Mouse (Mus musculus) 3134 (cell line): Measurements from ENCODE around the gene Mia.
A peak's percentile ranks its signal among the peaks of the same experiment; 100 is the strongest.

Source experiments
- DNase-seq: peaks from one replicate; pipeline ENCODE4 v3.0.0-alpha.2; 2011; ENCODE audit warnings: low spot score; ENCODE audit not compliant: insufficient read length; ENCODE audit errors: extremely low read depth

Gene Mia

DNA sequence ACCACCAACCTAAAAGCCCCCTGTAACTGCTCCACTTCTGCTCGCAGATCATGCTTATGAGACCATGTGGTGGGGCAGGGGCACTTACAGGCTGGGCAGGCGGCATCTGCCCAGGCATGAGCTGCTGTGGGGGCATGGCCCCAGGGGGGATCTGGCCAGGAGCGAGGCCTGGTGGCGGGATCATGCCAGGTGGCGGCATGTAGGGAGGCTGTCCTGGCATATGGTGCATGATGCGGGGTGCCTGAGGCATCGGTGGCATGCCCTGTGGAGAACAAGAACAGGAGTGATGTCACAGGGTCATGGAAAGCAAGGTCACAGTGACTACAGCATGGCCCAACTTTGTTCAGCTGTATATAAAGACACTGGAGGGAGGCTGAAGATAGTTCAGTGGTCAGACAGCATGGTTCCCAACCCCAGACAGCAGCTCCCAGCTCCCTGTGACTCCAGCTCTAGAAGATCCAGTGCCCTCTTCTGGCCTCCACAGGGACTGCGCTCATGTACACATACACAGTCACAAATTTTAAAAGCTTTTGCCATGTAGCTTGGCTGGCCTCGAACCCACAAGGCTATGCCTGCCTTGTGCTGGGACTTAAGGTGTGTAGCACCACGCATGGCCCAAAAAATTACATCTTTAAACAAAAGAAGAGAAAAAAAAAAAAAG lies 8.4 kb upstream of the Mia start:
- DNase-seq, result no peak

DNA sequence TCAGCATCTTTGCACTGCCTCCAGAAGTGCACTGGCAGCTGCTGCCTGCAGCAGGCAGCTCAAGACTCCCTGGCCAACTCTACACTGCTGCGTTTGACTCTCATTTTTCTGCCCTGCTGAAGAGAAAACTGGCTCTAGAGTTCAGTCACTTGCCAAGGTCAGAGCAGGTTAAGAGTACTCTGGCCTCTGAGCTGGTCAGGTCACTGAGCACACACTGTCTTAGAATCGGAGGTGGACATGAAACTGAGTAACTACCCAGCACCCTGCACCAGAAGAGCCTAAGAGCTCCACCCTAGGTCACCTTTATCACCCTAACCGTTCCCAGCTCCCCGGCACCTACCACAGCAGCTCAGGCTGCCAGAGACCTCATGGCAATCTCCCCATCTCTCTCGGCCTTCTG lies 5.0 kb upstream of the Mia start:
- DNase-seq, result no peak

DNA sequence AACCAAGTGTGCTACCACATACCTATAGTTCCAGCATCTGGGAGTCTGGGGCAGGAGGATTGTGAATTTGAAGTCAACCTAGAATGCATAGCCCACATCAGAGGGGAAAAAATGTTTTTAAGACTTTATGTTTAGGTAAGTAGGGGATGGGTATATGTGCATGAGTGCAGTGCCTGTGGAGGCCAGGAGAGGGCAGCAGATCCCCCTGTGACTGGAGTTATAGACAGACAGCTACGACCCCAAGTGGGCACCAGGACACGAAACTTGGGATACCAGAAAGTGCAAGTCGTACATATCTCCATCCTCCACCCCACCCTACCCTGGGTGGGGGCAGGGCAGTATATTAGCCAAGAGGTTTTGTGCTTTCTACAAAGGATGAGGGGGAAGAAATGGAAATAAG lies 4.0 kb upstream of the Mia start:
- peak; percentile 36 for DNase-seq

DNA sequence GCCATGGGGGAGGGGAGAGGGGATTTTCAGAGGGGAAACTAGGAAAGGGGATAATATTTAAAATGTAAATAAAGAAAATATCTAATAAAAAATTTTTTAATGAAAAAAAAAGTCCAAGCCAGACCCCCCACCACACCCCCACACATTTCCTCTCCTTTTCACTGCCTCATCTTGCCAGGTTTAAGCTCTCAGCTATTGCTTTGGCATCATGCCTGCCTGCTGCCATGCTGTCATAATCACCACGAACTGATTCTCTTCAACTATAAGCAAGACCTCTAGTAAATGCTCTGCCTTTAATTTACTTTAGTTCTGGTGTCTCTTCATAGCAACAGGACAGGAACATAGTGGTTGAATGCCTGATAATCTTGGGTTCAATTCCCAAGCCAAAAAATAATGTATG lies 1.5 kb upstream of the Mia start:
- DNase-seq, result no peak

DNA sequence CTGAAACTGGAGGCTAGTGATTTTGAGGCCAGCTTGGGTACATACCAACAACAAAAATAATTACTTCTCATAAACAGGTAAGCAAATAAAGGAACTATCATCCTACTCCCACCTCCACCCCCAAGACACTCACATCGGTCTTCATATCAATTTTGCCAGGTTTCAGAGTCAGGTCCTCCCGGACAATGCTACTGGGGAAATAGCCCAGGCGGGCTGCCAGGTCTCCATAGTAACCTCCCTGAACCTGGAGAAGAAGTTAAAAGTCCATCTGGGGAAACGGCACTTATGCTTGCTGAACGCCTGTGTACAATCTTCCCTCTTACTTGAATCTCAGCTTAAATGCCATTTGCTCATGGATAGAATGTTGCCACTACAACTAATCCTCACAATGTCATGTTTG lies 921 bp downstream of the Mia start:
- no peak for DNase-seq

DNA sequence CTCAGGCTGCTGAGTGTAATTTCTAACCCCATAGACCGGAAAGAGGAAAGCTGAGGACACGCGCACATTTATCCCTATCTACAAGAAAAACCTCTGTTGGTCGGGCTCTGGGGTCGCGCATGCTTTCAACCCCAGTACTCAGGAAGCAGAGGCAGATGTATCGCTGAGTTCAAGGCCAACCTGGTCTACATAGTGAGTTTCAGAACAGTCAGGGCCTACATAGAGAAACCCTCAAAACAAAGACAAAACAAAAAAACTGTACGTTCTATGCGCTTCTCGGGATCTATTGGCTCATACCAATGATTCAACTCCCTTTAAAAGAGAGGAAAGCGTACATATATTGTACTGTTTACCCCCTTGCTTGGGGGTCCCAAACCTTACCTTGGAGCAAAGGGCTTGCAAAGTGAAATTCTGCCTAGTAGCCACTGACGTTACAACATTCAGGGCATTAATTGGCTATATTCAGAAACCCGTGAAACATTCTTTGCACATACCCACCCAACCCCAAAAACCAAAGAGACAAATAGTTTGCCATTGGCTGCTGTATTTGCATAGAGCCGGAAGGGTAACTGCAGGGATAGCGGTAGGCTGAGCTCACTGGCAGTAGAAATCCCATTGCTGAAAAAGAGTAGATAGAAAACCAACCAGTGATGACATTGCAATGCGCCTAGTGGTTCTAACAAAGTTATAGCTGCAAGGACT lies 1.6 kb downstream of the Mia start:
- no peak for DNase-seq

DNA sequence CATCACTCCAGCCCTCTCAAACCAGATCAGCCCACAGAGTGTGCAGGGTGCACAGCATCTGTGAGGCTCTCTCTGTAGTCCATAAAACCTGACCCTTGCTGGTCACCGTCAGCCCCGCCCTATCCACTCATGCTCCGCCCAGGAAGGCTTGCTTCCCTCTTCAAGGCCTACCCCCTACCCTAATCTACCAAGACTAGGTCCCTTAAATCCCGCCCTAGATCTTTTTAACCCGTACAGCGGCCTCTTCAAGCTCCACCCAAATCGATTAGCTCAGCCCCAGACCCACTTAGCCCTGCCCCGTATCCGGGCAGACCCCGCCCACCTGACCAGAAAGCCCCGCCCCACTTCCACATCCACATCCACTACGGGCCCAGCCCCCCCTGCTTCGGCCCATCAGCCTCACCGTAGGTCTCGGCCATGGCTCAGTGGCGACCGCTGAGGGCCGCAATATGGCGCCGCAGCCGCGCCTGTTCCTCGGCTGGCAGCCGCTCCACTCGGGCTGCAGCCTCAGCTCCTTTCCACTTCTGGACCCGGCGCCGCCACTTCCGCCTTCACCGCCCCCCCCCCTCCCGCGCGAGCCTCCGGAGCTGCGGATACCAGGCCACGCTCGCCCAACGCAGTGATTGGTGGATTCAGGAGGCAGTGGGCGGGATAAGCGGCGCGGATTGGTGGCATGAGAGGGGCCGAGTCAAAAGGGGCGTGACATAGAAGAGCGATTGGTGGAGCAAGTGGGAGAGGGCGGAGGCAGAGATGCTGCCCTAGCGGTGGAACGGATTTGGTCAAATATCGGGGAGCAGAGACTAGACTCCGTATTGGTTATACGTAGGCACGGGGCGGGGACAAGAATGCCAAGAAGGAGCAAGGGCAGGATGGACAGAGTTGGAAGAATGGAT lies 2.4 kb downstream of the Mia start, which contains the start of gene Rab4b:
Gene Rab4b (minus strand): TSS at position 573 of the 893 bp plus-strand sequence.
- DNase-seq, result peak; percentile 98

DNA sequence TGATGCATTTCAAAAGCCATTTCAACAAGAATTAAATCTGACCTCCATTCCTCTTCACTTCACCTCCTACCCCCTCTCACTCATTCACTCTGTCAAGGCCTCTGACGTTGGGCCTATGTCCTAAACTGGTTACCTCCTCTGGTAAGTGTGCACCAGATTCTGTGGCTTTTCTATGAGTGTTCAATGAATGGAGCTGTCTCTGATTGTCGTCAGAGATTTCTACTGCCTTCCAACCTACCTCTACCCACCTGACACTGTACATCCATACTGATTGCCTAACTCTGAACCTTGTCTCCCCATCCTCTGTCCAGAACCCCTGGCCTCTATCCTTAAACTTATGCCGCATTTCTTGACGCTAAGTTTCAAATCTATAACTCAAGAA lies 3.0 kb downstream of the Mia start:
- no peak for DNase-seq

DNA sequence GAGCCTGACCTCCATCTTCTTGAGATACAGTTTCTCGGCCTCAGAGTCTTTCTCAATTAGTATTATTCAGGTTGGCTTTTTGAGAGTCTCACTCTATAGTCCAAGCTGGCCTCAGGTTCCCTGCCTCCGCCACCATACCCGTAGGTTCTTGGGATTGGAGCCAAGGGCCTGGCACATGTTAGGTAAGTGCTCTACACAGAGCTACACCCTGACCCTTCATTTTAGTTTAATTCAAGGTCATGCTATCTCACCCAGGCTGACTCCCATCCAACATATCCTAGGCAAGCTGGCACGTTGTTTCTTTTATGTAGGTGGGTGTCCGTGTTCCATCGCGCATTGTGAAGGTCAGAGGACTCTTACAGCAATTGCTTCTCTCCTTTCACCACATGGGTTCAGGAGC lies 6.1 kb downstream of the Mia start:
- DNase-seq, result no peak

DNA sequence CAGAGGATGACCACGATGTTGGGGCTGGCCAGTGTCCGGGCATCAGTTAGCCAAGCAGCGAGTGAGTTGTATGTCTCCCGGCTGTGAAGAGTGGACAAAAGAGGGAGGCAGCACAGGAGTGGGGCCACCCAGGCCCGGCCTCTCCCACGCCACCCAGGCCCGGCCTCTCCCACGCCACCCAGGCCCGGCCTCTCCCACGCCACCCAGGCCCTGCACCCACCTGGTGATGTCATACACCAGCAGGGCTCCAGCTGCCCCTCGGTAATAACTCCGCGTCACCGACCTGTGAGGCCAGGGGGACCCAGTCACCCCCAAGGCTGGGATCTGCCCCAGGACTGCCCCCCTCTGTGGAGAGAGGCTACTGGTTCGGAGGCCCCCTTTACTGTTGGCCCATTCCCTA lies 6.5 kb downstream of the Mia start:
- no peak for DNase-seq

DNA sequence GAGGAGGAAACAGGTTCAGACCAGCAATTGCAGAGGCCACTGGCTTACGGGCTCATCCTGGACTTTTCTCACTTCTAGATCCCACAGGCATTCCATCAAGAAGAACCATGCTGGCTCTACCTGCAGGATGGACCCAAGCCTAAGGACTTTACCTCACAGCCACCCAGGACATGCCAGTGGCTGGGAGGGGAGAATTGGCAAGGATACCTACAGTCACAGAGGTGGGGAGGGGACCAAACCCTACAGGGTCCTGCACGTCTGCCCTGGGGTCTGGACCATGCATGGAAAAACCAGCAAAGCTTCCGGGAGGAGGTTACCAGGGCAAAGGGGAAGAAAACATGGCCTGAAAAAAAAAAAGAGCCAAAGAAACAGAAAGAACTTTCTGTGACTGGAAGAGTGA lies 10.0 kb downstream of the Mia start:
- DNase-seq, result no peak

DNA sequence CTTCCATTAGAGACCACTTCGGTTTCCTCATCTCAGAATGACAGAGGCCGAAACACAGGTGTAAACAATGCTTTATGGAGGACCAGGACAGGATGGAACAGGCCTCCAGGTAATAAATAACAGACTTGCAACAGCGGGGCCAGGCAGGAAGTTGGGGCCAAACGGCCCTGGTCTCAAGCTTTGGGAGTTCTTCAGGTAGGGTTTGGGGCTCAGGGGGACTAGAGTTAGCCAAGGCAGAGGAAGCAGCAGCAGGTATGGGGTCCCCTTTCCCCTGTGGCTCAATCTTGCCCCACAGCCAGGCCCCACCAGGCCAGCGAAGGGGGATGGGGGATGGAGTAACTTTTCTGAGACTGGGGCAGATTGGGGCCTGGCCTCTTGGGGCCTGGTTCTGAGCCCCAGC lies 12.6 kb downstream of the Mia start:
- DNase-seq, result no peak

DNA sequence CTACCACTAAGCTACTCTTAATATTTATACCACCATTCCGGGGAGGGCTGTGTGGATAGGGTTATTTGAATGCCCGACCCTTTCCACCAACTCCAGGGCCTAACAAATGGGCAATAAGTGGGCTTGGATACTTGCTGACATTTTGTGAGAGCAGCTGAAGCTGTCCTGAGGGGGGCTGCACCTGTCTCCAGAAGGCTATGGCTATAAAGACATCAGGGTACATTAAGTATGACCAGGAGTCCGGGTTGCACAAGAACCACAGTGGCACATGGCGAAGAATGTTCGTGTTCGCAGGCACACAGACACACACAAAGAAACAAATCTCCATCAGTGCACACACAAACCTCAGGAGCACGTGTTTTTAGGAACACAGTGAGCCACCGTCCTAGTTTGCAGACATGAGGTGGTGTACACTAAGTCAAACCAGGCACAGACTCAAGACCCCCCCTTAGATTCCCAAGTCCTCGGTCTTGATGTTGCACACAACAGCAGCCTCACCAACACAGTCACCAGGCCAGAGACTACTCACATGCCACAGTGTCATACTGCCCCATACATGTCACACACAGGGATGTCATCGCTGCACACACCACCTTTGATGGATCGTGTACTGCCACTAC lies 13.4 kb downstream of the Mia start:
- no peak for DNase-seq

DNA sequence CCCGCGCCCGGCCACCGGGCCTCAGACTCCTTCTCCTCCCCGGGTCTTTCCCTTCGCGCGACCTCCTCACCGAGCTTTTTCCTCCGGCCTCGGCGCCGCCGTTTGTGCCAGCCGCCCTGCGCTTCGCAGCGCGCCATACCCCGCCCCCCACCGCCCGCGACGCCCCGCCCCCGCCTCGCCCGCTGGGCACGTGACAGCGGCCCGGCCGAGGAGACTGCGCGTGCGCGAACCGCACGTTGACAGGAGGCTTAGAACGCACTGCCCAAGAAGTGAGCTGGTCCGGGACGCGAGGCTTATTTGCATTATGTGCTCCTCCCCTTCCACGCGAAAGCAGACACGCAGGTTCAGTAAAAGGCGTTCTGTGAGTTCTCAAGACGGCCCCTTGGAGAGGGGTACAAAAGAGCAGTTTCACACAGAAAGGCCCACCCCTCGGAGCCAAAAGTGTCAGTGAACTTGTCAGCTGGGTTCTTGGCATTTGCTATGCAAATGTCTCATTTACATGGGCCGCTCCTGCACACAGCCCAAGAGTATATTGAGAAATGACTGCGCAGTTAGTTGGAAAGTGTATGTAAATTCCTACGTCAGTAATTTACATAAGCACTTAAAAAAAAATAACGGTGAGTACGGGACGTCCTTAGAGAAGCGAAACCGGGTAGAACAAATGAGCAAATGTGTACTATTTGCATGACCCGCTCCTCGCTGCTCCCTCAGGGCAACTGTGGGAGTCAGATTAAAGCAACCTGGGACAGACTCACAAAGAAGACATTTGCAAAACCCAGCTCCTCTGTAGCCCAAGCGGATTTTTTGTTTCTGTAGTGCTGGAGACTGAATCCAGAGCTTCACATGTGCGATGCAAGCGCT lies 14.1 kb downstream of the Mia start, which contains the start of gene Egln2:
Gene Egln2 (minus strand): TSS at position 189 of the 861 bp plus-strand sequence.
- DNase-seq, result peak; percentile 82

DNA sequence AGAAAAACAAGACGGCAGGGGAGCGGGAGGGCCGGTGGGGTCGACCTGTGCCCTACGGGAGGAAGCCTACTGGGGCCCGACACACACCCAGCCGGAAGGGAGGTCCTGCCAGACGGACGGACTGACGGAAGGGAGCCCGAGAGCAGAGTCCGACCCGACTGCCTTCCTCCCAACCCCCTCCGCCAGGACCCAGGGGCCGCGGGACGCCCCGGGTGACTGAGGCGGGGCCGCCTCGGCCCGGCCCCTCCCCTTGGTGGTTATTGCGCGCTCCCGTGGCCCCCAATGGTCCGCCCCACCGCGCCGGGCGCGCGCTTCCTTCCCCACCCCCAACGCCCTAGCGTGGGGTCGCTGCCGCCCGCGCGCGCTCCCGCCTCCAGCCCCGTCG lies 14.7 kb downstream of the Mia start:
- peak; percentile 83 for DNase-seq

DNA sequence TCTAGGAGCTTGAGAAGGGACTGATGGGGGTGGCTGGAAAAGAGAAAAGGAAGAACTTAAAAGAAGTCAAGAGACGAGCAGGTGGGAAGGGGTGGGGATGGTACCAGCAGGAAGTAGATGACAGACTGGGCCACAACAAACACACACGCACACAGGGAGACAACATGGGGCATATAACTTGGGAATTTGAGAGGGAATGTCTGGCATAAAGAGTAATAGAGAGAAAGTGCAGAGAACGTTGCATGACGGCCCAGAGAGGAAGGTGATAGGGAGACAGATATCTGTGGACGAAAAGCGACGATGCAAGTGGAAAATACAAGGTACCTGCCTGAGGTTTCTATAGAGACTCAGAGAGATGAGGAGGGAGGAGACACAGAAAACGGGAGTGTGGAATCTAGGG lies 15.3 kb downstream of the Mia start:
- DNase-seq, result no peak

DNA sequence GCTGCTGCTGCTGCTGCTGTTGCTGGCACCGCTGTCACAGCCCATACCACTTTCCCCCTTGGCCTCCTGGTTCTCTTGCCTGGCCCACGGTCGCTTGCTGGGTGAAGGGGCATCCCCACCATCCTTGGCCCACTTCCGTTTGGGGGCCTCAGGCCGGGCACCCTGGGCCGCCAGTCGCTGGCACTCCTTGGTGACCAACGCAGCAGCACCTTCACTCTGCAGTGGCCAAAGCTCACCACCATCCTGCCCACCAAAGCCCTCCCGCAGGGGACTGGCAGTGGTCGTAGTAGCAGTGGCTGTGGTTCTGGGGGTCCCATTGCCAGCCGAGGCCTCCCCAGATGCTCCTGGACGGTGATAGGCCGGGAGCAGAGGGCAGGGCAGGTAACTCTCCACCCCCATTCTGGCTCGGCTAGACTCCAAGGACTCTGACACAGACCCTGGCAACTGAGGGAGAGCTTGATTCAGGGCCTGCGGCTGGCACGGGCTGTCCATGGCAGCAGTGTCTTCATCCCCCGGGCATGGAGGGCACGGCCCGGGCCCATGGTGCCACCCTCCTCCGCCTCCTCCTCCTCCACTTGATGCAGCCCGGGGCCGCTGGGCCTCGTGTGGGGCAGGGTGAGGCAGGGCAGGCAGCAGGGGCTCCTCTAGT lies 15.8 kb downstream of the Mia start:
- no peak for DNase-seq

DNA sequence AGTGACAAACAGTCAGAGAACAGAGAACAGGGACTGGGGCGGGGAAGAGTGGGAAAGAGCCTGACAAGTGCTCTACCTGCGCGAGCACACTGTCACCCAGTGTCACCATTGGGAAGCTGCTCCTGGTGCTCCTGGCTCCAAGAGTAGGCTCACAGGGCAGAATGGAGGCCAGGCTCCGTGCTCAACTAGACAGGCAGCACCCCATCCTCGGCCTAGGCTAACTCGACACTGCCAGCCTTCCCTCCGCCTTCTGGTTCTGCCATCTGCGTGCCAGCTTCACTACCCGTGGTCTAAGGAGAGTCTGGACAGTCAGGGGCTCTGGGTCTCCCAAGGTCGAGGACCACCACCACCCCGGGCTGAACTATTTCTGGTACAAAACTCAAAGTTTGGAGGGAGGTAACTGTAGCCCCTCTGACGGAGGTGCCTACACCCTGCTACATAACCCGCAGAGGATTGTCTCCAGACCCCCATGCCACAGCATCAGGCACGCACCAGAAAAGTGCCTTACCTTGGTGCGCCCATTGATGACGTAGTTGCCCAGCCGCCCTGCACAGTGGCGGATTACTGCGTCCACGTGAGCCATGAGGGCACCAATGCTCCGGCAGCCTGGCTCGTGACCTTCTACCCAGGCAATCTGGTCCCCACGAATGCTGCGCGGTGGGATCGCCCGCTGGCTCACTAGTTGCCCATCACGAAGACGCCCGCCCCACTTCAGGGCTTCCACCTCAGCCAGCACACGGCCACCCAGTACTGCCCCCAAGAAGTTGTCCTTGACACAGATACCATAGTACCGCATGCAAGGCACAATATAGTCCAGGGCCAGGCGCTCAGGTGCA lies 16.6 kb downstream of the Mia start:
- DNase-seq, result no peak

DNA sequence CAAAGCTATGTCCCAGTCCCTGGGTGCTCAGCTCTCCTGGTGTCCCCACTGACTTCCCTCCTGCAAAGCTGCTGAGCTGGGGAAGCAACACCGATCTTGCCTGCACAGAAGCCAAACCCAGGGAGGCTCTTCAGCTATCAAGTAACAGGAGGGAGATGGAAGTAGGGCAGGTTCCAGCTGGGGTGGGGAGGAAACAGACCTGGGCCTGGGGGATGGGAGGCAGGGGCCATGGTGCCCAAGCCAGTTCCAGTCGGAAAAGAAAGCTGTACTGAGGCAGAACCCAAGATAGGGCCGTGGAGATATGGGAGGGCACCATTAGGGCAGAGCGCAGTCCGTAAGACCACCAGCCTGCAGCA lies 17.5 kb downstream of the Mia start:
- no peak for DNase-seq
